Mouse (Mus musculus): Measurements from ENCODE around the gene Rbm3. TPM values are rescaled to one million over a fixed set of nuclear protein-coding genes. Genes with fewer than 3 reads are reported as not detected.

Rbm3 gene
- polyA plus RNA-seq, 1 experiment from 2014 or later = 572 TPM

DNA sequence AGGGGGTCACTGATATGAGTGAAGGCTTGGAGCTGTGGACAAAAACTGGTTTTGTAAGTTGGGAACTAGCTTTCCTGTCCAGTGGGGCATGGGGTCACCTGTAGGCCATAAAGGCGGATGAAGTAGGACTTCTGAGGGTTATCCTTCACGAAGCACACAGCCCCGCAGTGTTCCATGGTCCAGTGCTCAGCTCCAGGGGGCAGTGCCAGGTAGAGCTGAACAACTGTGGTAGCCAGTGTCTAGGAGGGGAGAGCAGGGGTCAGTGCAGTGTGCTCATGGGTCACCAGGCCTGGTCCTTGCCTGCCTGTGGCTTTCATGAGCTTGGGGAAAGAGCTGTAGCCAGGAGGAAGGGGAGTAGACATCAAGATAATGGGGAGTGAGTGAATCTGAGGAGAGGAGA is 55.9 kb downstream of the Rbm3 start:
- Histone ChIP-seq H3K27ac (no peak overlapping the region), H3K4me1 (no peaks in the 10 kb centered on the region), H3K9me3 (no peaks in the 10 kb centered on the region), H3K27me3 (no peaks in the 10 kb centered on the region), H3K4me3 (no peak overlapping the region), H3K36me3 (no peaks in the 10 kb centered on the region), H3K4me2 (no peak overlapping the region), H3K9ac (no peak overlapping the region)
- 87% methylated on average over 3 of the region's 3 CpGs for WGBS
- ATAC-seq (ENCODE audit: insufficient number of reproducible peaks, insufficient read depth, low FRiP score, low TSS enrichment, low read depth) = no peak

Other genes with a start within 250 kb of the Rbm3 start
- 155 and 156 TPM in 2 replicates for gene Pqbp1, start 246.6 kb downstream of the Rbm3 start, polyA plus RNA-seq (2015; fragmentation: Nextera tagmentation; extraction: Ambion mirVana)
- gene Timm17b, start 246.5 kb downstream of the Rbm3 start, polyA plus RNA-seq (2015; fragmentation: Nextera tagmentation; extraction: Ambion mirVana) = 150 and 173 TPM in 2 replicates
- not detected in 2 replicates for gene Gm10491, start 238.0 kb downstream of the Rbm3 start, polyA plus RNA-seq (2015; fragmentation: Nextera tagmentation; extraction: Ambion mirVana)
- not detected in 2 replicates for gene Gm10490, start 236.3 kb downstream of the Rbm3 start, polyA plus RNA-seq (2015; fragmentation: Nextera tagmentation; extraction: Ambion mirVana)
- gene Pcsk1n, start 226.1 kb downstream of the Rbm3 start, polyA plus RNA-seq (2015; fragmentation: Nextera tagmentation; extraction: Ambion mirVana) = 2.0 and 3.1 TPM in 2 replicates
- not detected in 2 replicates for gene Eras, start 217.3 kb downstream of the Rbm3 start, polyA plus RNA-seq (2015; fragmentation: Nextera tagmentation; extraction: Ambion mirVana)
- gene Hdac6, start 198.0 kb downstream of the Rbm3 start, polyA plus RNA-seq (2015; fragmentation: Nextera tagmentation; extraction: Ambion mirVana) = 41.8 TPM in 2 replicates
- gene Gata1, start 167.8 kb downstream of the Rbm3 start, polyA plus RNA-seq (2015; fragmentation: Nextera tagmentation; extraction: Ambion mirVana) = 1.6 and 2.0 TPM in 2 replicates
- not detected in 2 replicates for gene Glod5, start 127.4 kb downstream of the Rbm3 start, polyA plus RNA-seq (2015; fragmentation: Nextera tagmentation; extraction: Ambion mirVana)
- gene Suv39h1, start 71.1 kb downstream of the Rbm3 start, polyA plus RNA-seq (2015; fragmentation: Nextera tagmentation; extraction: Ambion mirVana) = 64.7 and 68.5 TPM in 2 replicates
- gene Was, start 55.4 kb downstream of the Rbm3 start, polyA plus RNA-seq (2015; fragmentation: Nextera tagmentation; extraction: Ambion mirVana) = 0.41 and 0.44 TPM in 2 replicates
- 23.2 and 27.2 TPM in 2 replicates for gene Wdr13, start 13.0 kb downstream of the Rbm3 start, polyA plus RNA-seq (2015; fragmentation: Nextera tagmentation; extraction: Ambion mirVana)
- 12.7 and 13.7 TPM in 2 replicates for gene Tbc1d25, start 30.3 kb upstream of the Rbm3 start, polyA plus RNA-seq (2015; fragmentation: Nextera tagmentation; extraction: Ambion mirVana)
- gene Ebp, start 47.6 kb upstream of the Rbm3 start, polyA plus RNA-seq (2015; fragmentation: Nextera tagmentation; extraction: Ambion mirVana) = 36.2 and 39.3 TPM in 2 replicates
- 12.7 and 14.1 TPM in 2 replicates for gene Porcn, start 60.6 kb upstream of the Rbm3 start, polyA plus RNA-seq (2015; fragmentation: Nextera tagmentation; extraction: Ambion mirVana)
- gene Ftsj1, start 106.5 kb upstream of the Rbm3 start, polyA plus RNA-seq (2015; fragmentation: Nextera tagmentation; extraction: Ambion mirVana) = 41.7 and 47.2 TPM in 2 replicates
- gene Slc38a5, start 125.3 kb upstream of the Rbm3 start, polyA plus RNA-seq (2015; fragmentation: Nextera tagmentation; extraction: Ambion mirVana) = 0.53 and 1.2 TPM in 2 replicates
- not detected in 2 replicates for gene Ssxb10, start 181.5 kb upstream of the Rbm3 start, polyA plus RNA-seq (2015; fragmentation: Nextera tagmentation; extraction: Ambion mirVana)
- not detected in 2 replicates for gene Ssxb9, start 221.1 kb upstream of the Rbm3 start, polyA plus RNA-seq (2015; fragmentation: Nextera tagmentation; extraction: Ambion mirVana)